Mouse (Mus musculus) forebrain, embryonic 14.5 days (tissue): ENCODE measurements around the gene Chdh. TPM values are rescaled to one million over a fixed set of nuclear protein-coding genes. Genes with fewer than 3 reads are reported as not detected.

ENCODE experiments used
- ATAC-seq: fragments of 200-750 bp; cut with Nextera tagmentation; 2 replicates; pipeline ENCODE4 v1.8.0; 2017; ENCODE audit warnings: mild to moderate bottlenecking, moderate library complexity
- DNase-seq: peaks from one replicate; pipeline ENCODE4 v3.0.0-alpha.2; 2015; ENCODE audit warnings: low spot score
- H3K27ac ChIP-seq: fragments of 300-500 bp; sonication (generic); 2 replicates; pipeline ENCODE4 v1.5.1; 2014; ENCODE audit warnings: low read depth, mild to moderate bottlenecking, control low read depth, low read length, moderate library complexity
- H3K27me3 ChIP-seq: fragments of 300-500 bp; sonication (generic); replicated peaks from 2 replicates; pipeline ENCODE4 v1.6.1; 2014; ENCODE audit warnings: low read length, control low read depth, mixed read lengths; ENCODE audit not compliant: control insufficient read depth, insufficient read depth
- H3K36me3 ChIP-seq: fragments of 300-500 bp; sonication (generic); 2 replicates; pipeline ENCODE4 v1.6.1; 2014; ENCODE audit warnings: low read length, control low read depth; ENCODE audit not compliant: control insufficient read depth, insufficient read depth
- H3K4me1 ChIP-seq: fragments of 300-500 bp; sonication (generic); 2 replicates; pipeline ENCODE4 v1.6.1; 2014; ENCODE audit warnings: antibody characterized with exemption, low read length, control low read depth; ENCODE audit not compliant: control insufficient read depth, insufficient read depth
- H3K4me2 ChIP-seq: fragments of 300-500 bp; sonication (generic); 2 replicates; pipeline ENCODE4 v1.6.1; 2014; ENCODE audit warnings: mild to moderate bottlenecking, control low read depth, low read length
- H3K4me3 ChIP-seq: fragments of 300-500 bp; sonication (generic); 2 replicates; pipeline ENCODE4 v1.5.1; 2014; ENCODE audit warnings: low read depth, low read length, control low read depth
- H3K9ac ChIP-seq: fragments of 300-500 bp; sonication (generic); 2 replicates; pipeline ENCODE4 v1.6.1; 2014; ENCODE audit warnings: mild to moderate bottlenecking, low read length, control low read depth, moderate library complexity
- H3K9me3 ChIP-seq: fragments of 300-500 bp; sonication (generic); replicated peaks from 2 replicates; pipeline ENCODE4 v1.6.1; 2016; ENCODE audit warnings: low read length, control low read depth, mixed read lengths; ENCODE audit not compliant: control insufficient read depth
- WGBS: fragments of 180-500 bp; shearing (Covaris S2); extraction: QIAGEN DNeasy Blood & Tissue Kit; methylation state at CpG from one replicate; pipeline ENCODE4 v1.1.7; 2014; 5-methylcytosine and 5-hydroxymethylcytosine counted together
- polyA plus RNA-seq: library from polyadenylated mRNA; unstranded; fragments of >200 nt; fragmentation: Nextera tagmentation; extraction: Ambion mirVana; gene quantifications from 2 replicates; pipeline ENCODE4 v1.2.1, GENCODE M21; 2014

Gene Chdh
- polyA plus RNA-seq, 1 experiment from 2014 or later = not detected

DNA sequence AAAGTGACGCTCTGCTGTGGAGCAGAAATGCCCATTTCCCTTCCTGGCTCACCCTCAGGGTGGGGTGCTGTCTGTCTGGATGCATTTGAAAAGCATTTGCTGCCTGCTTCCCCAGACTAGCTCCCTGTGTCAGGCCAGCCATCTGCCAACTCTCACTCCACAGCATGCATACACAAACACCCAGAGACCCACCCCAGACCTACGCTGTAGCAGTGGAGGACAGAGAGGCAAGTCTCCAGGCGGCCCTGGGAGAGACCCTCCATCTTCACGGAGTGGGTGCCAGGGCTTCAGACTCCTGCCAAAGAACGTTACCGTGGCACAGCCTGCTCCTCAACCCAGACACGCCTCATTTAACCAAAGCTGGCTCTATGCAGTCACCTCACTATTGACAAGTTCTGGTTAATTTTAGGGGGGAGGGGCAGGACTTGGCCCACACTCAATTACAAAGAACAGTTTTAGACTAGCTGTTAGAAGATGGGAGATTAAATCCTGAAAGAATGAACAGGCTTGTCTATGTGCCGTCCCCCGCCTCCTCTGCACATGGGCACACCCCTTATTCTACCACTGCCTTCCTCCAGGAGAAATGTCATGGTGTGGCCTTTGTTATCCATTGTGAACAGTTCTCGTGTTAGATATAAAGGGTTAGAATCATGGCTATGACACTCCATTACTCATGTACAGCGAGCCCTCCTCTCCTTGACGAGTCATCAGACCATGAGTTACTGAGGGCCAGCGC, 47.4 kb downstream of the Chdh start:
- 26% methylated on average over 13 of the region's 13 CpGs for WGBS
- no peak overlapping the region for H3K9ac ChIP-seq
- no peaks in the 10 kb centered on the region; the same call in 1 of the 2 replicates for H3K4me1 ChIP-seq
- H3K4me2 ChIP-seq = no peak overlapping the region
- no peak overlapping the region for H3K4me3 ChIP-seq
- DNase-seq (peak; percentile 91), ATAC-seq (peak; percentile 96)
- H3K27ac ChIP-seq = peak overlapping the region; percentile 79
- H3K9me3 ChIP-seq = no peaks in the 10 kb centered on the region
- H3K36me3 ChIP-seq = no peaks in the 10 kb centered on the region
- no peaks in the 10 kb centered on the region for H3K27me3 ChIP-seq

DNA sequence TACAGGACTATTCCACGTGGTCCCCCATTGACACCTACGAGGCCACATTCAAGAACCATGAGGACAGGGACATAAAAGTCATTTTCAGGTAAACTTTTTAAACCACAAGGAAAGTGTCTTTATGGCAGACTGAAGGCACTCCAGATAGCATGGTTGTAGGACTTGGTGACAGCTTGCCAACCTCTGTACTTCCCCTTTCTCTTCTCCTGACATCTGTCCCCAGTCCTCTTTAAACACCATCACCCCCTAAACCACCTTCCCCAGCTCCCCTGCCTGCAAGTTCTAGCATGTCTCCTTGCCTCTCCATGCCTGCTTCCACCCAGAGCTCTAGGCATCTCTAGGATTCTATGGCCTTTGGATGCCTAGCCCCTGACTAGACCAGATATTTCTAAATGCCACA, 56.0 kb downstream of the Chdh start:
- 86% methylated on average over 2 of the region's 2 CpGs for WGBS
- H3K9me3 ChIP-seq = no peaks in the 10 kb centered on the region
- no peak overlapping the region for H3K4me3 ChIP-seq
- no peaks in the 10 kb centered on the region for H3K4me1 ChIP-seq
- ATAC-seq (no peak), DNase-seq (no peak)
- H3K27ac ChIP-seq = no peak overlapping the region
- no peak overlapping the region for H3K4me2 ChIP-seq
- no peaks in the 10 kb centered on the region for H3K27me3 ChIP-seq
- H3K36me3 ChIP-seq = no peaks in the 10 kb centered on the region
- H3K9ac ChIP-seq = no peak overlapping the region

GRCm38 (mm10) chr14:30066752-30067151, 57.9 kb downstream of the Chdh start:
- Histone ChIP-seq H3K4me3 (no peak overlapping the region), H3K9ac (no peak overlapping the region), H3K27ac (no peak overlapping the region), H3K9me3 (no peaks in the 10 kb centered on the region), H3K4me1 (no peaks in the 10 kb centered on the region), H3K27me3 (no peaks in the 10 kb centered on the region), H3K4me2 (no peak overlapping the region), H3K36me3 (no peaks in the 10 kb centered on the region)
- WGBS = 86% methylated on average over 12 of the region's 12 CpGs
- no peak for ATAC-seq
- DNase-seq = no peak

- WGBS = 77% methylated on average over 3 of the region's 3 CpGs
- H3K4me1 ChIP-seq = no peaks in the 10 kb centered on the region
- H3K4me3 ChIP-seq = no peak overlapping the region
- H3K9me3 ChIP-seq = no peaks in the 10 kb centered on the region
- DNase-seq (no peak), ATAC-seq (no peak)
- no peaks in the 10 kb centered on the region for H3K36me3 ChIP-seq
- H3K27me3 ChIP-seq = no peaks in the 10 kb centered on the region
- H3K9ac ChIP-seq = no peak overlapping the region
- H3K27ac ChIP-seq = no peak overlapping the region
- H3K4me2 ChIP-seq = no peak overlapping the region
Measured at GRCm38 (mm10) chr14:30068566-30068965, 59.7 kb downstream of the Chdh start.

- no peak overlapping the region for H3K27ac ChIP-seq
- H3K27me3 ChIP-seq = no peaks in the 10 kb centered on the region
- 67% methylated on average over 7 of the region's 7 CpGs for WGBS
- ATAC-seq = no peak
- DNase-seq = no peak
- no peak overlapping the region for H3K9ac ChIP-seq
- no peak overlapping the region for H3K4me2 ChIP-seq
- H3K4me1 ChIP-seq = no peaks in the 10 kb centered on the region; the same call in 1 of the 2 replicates
- no peaks in the 10 kb centered on the region for H3K9me3 ChIP-seq
- no peaks in the 10 kb centered on the region; the same call in 1 of the 2 replicates for H3K36me3 ChIP-seq
- H3K4me3 ChIP-seq = no peak overlapping the region
Measured at GRCm38 (mm10) chr14:30075268-30075887, 66.6 kb downstream of the Chdh start.

GRCm38 (mm10) chr14:30078115-30078808, 69.4 kb downstream of the Chdh start:
- no peaks in the 10 kb centered on the region; the same call in 1 of the 2 replicates for H3K36me3 ChIP-seq
- no peak overlapping the region for H3K9ac ChIP-seq
- H3K4me3 ChIP-seq = no peak overlapping the region
- 87% methylated on average over 15 of the region's 15 CpGs for WGBS
- no peak overlapping the region for H3K4me2 ChIP-seq
- no peak for ATAC-seq
- H3K27me3 ChIP-seq = no peaks in the 10 kb centered on the region
- no peaks in the 10 kb centered on the region; the same call in 1 of the 2 replicates for H3K4me1 ChIP-seq
- H3K27ac ChIP-seq = no peak overlapping the region
- H3K9me3 ChIP-seq = no peaks in the 10 kb centered on the region
- DNase-seq = no peak

- H3K27ac ChIP-seq = no peak overlapping the region
- DNase-seq (no peak), ATAC-seq (no peak)
- 93% methylated on average over 4 of the region's 4 CpGs for WGBS
- H3K4me1 ChIP-seq = no peaks in the 10 kb centered on the region; the same call in 1 of the 2 replicates
- H3K9me3 ChIP-seq = no peaks in the 10 kb centered on the region
- no peak overlapping the region for H3K4me2 ChIP-seq
- H3K27me3 ChIP-seq = no peaks in the 10 kb centered on the region
- no peak overlapping the region for H3K4me3 ChIP-seq
- no peak overlapping the region for H3K9ac ChIP-seq
- H3K36me3 ChIP-seq = no peaks in the 10 kb centered on the region
Measured at GRCm38 (mm10) chr14:30079729-30080128, 70.9 kb downstream of the Chdh start.
